Mouse (Mus musculus): ENCODE measurements around the gene Ndufs3. TPM values are rescaled to one million over a fixed set of nuclear protein-coding genes. Genes with fewer than 3 reads are reported as not detected.

The Ndufs3 gene
- total and polyA plus RNA-seq, 3 experiments, result 134 to 193 TPM; not detected in 1

DNA sequence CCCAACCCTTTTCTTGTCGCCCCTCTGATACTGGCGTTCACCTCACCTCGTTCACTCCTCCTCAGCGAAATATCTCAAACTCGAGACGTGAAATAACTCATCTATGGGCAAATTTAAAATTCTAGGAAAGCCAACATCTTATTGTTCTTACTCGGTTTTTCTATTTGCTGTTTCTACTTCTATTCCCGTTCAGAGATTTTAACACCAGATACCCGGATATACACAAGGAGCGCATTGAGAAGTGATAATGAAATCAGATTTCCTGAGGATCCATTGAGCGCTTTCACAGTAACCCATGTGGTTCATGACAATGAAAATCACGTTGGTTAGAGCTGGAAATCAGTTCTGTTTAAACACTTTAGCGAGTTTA is 57.0 kb downstream of the Ndufs3 start:
- Histone ChIP-seq H3K36me3 (ENCODE audit: control insufficient read depth in 1 of 2, insufficient read depth in 2 of 2, low read length in 2 of 2) (peaks cover 2 to 24% of the 10 kb centered on the region in 2 experiments), H3K4me1 (ENCODE audit: control insufficient read depth in 1 of 2, insufficient read depth in 2 of 2, low read length in 2 of 2) (peaks cover 2 to 9% of the 10 kb centered on the region in 2 experiments), H3K9me3 (replicated peaks; ENCODE audit: insufficient read depth, low read length) (no peaks in the 10 kb centered on the region), H3K79me2 (ENCODE audit: control insufficient read depth, insufficient read depth, low read length, poor library complexity) (peaks cover 14% of the 10 kb centered on the region), H3K27ac (ENCODE audit: control insufficient read depth, low read depth, low read length) (peak overlapping the region; percentile 66), H3K9ac (ENCODE audit: control insufficient read depth, low read depth, low read length, poor library complexity, severe bottlenecking) (peak overlapping the region; percentile 86), H3K4me3 (ENCODE audit: control insufficient read depth in 1 of 2, insufficient read depth in 1 of 2, low read depth in 2 of 2, low read length in 2 of 2) (peak overlapping the region; percentile 72 to 89), H3K27me3 (ENCODE audit: control insufficient read depth in 1 of 2, insufficient read depth in 2 of 2, low read length in 2 of 2) (no peaks in the 10 kb centered on the region)
- TF ChIP-seq GATA1 (IDR thresholded peaks at IDR 0.05; ENCODE audit: low read depth, low read length), result peak; percentile 51; the same call in 1 of the 2 replicates
- TF ChIP-seq ZC3H11A (IDR thresholded peaks at IDR 0.05; ENCODE audit: low read depth, low read length), result no peak
- peak; percentile 42; the same call in 1 of the 2 replicates for TF ChIP-seq RCOR1 (IDR thresholded peaks at IDR 0.05; ENCODE audit: low read depth, low read length)
- DNase-seq (ENCODE audit: low read depth, low spot score), result no peak

GRCm38 (mm10) chr2:90846955-90847680 is 57.5 kb downstream of the Ndufs3 start, which contains the start of gene Mtch2:
Gene Mtch2, plus strand, starts transcription at chr2:90847155.
- Histone ChIP-seq H3K79me2 (ENCODE audit: control insufficient read depth, insufficient read depth, low read length, poor library complexity) (peaks cover 14% of the 10 kb centered on the region), H3K9me3 (replicated peaks; ENCODE audit: insufficient read depth, low read length) (no peaks in the 10 kb centered on the region)
- TF ChIP-seq ETS1 (IDR thresholded peaks at IDR 0.05; ENCODE audit: low read depth, low read length) (no peak), TAL1 (IDR thresholded peaks at IDR 0.05; ENCODE audit: low read length) (no peak), BHLHE40 (IDR thresholded peaks at IDR 0.05; ENCODE audit: borderline replicate concordance, low read depth, low read length) (peak; percentile 83; the same call in 1 of the 2 replicates), EP300 (IDR thresholded peaks at IDR 0.05; ENCODE audit: low read depth in 1 of 2, low read length in 2 of 2) (no peak), CHD2 (IDR thresholded peaks at IDR 0.05; ENCODE audit: low read length) (no peak), UBTF (IDR thresholded peaks at IDR 0.05; ENCODE audit: borderline replicate concordance, insufficient read depth, low read depth, low read length) (no peak), RAD21 (IDR thresholded peaks at IDR 0.05; ENCODE audit: low read depth, low read length) (no peak), MAX (IDR thresholded peaks at IDR 0.05; ENCODE audit: low read length) (peak; percentile 89), TCF12 (IDR thresholded peaks at IDR 0.05; ENCODE audit: low read depth, low read length) (0 out of 2 replicates have a peak, but pooled peaks have one; percentile 3), MYB (IDR thresholded peaks at IDR 0.05; ENCODE audit: low read depth, low read length) (no peak), USF1 (IDR thresholded peaks at IDR 0.05; ENCODE audit: low read depth, low read length) (peak; percentile 97), ZNF384 (IDR thresholded peaks at IDR 0.05; ENCODE audit: low read depth, low read length) (no peak), SMC3 (IDR thresholded peaks at IDR 0.05; ENCODE audit: low read depth, low read length) (no peak), JUND (IDR thresholded peaks at IDR 0.05; ENCODE audit: low read depth, low read length) (no peak), NRF1 (IDR thresholded peaks at IDR 0.05; ENCODE audit: insufficient read depth, low read depth, low read length, poor library complexity, severe bottlenecking) (peak; percentile 99), ZKSCAN1 (IDR thresholded peaks at IDR 0.05; ENCODE audit: low read depth, low read length) (no peak), CHD1 (IDR thresholded peaks at IDR 0.05; ENCODE audit: low read depth, low read length) (no peak), MAZ (IDR thresholded peaks at IDR 0.05; ENCODE audit: low read depth, low read length) (no peak), SIN3A (IDR thresholded peaks at IDR 0.05; ENCODE audit: low read length) (peak; percentile 85), HCFC1 (IDR thresholded peaks at IDR 0.05; ENCODE audit: low read depth, low read length) (peak; percentile 83), CTCF (IDR thresholded peaks at IDR 0.05 in 2 of 3, conservative IDR thresholded peaks at IDR 0.05 in 1 of 3; ENCODE audit: control insufficient read depth in 1 of 3, insufficient read depth in 1 of 3, low read depth in 2 of 3, low read length in 3 of 3, poor library complexity in 1 of 3, severe bottlenecking in 1 of 3) (no peak), KAT2A (conservative IDR thresholded peaks at IDR 0.05; ENCODE audit: low read depth, low read length) (no peak; the same call in 1 of the 2 replicates), RCOR1 (IDR thresholded peaks at IDR 0.05; ENCODE audit: low read depth, low read length) (no peak), USF2 (IDR thresholded peaks at IDR 0.05; ENCODE audit: borderline replicate concordance in 1 of 2, insufficient read depth in 1 of 2, low read depth in 1 of 2, low read length in 2 of 2) (peak in 1 of 2 experiments; percentile 72; a peak in 3 of 4 replicates), MYC (IDR thresholded peaks at IDR 0.05; ENCODE audit: low read depth, low read length) (no peak), GABPA (IDR thresholded peaks at IDR 0.05; ENCODE audit: low read depth, low read length) (no peak), POLR2AphosphoS5 (IDR thresholded peaks at IDR 0.05; ENCODE audit: borderline replicate concordance, low read depth, low read length) (peak; percentile 61; the same call in 1 of the 2 replicates), ZC3H11A (IDR thresholded peaks at IDR 0.05; ENCODE audit: low read depth, low read length) (no peak)

More at GRCm38 (mm10) chr2:90846955-90847680, 57.5 kb downstream of the Ndufs3 start, which contains the start of gene Mtch2:
- DNase-seq (ENCODE audit: low read depth, low spot score), result peak; percentile 97
- Histone ChIP-seq H3K9ac (ENCODE audit: control insufficient read depth, low read depth, low read length, poor library complexity, severe bottlenecking) (peak within 1 kb of the TSS; percentile 86), H3K4me3 (ENCODE audit: control insufficient read depth in 1 of 2, insufficient read depth in 1 of 2, low read depth in 2 of 2, low read length in 2 of 2) (peak within 1 kb of the TSS; percentile 72 to 89), H3K27ac (ENCODE audit: control insufficient read depth, low read depth, low read length) (peak within 1 kb of the TSS; percentile 70), H3K4me1 (ENCODE audit: control insufficient read depth in 1 of 2, insufficient read depth in 2 of 2, low read length in 2 of 2) (peaks cover 2 to 9% of the 10 kb centered on the region in 2 experiments), H3K36me3 (ENCODE audit: control insufficient read depth in 1 of 2, insufficient read depth in 2 of 2, low read length in 2 of 2) (peaks cover 2 to 24% of the 10 kb centered on the region in 2 experiments), H3K27me3 (ENCODE audit: control insufficient read depth in 1 of 2, insufficient read depth in 2 of 2, low read length in 2 of 2) (no peaks in the 10 kb centered on the region)
